Mouse (Mus musculus): Measurements from ENCODE around the gene Napb. TPM values are rescaled to one million over a fixed set of nuclear protein-coding genes. Genes with fewer than 3 reads are reported as not detected.
A peak's percentile ranks its signal among the peaks of the same experiment; 100 is the strongest.

The Napb gene
- polyA plus RNA-seq, 1 experiment from 2014 or later: 4.6 TPM

- WGBS: 89% methylated on average over 2 of the region's 2 CpGs
- no peaks in the 10 kb centered on the region for H3K27me3 ChIP-seq
- H3K9me3 ChIP-seq: no peaks in the 10 kb centered on the region
- H3K4me1 ChIP-seq: peaks cover 16% of the 10 kb centered on the region
- peaks cover 63% of the 10 kb centered on the region for H3K36me3 ChIP-seq
- no peak overlapping the region for H3K4me2 ChIP-seq (replicated peaks)
- no peak overlapping the region for H3K4me3 ChIP-seq
- H3K9ac ChIP-seq: no peak overlapping the region
- no peak for ATAC-seq (ENCODE audit: low FRiP score, low read depth)
- H3K27ac ChIP-seq: no peak overlapping the region
Measured at GRCm38 (mm10) chr2:148684972-148685371, 47.3 kb downstream of the Napb start.

GRCm38 (mm10) chr2:148683031-148683430, 49.2 kb downstream of the Napb start:
- no peak overlapping the region for H3K9ac ChIP-seq
- H3K27ac ChIP-seq: no peak overlapping the region
- no peak for ATAC-seq (ENCODE audit: low FRiP score, low read depth)
- WGBS: 94% methylated on average over 1 of the region's 1 CpGs
- no peak overlapping the region for H3K4me3 ChIP-seq
- H3K9me3 ChIP-seq: no peaks in the 10 kb centered on the region
- peaks cover 47% of the 10 kb centered on the region for H3K36me3 ChIP-seq
- no peaks in the 10 kb centered on the region for H3K27me3 ChIP-seq
- peaks cover 35% of the 10 kb centered on the region for H3K4me1 ChIP-seq
- no peak overlapping the region for H3K4me2 ChIP-seq (replicated peaks)

- peak overlapping the region; percentile 40; the same call in 1 of the 2 replicates for H3K27ac ChIP-seq
- 7% methylated on average over 17 of the region's 17 CpGs for whole genome bisulfite sequencing
- H3K9me3 ChIP-seq: no peaks in the 10 kb centered on the region
- H3K4me3 ChIP-seq: peak overlapping the region; percentile 80
- H3K4me2 ChIP-seq (replicated peaks): peak overlapping the region; percentile 95
- peaks cover 38% of the 10 kb centered on the region for H3K36me3 ChIP-seq
- H3K27me3 ChIP-seq: no peaks in the 10 kb centered on the region
- H3K4me1 ChIP-seq: peaks cover 45% of the 10 kb centered on the region
- peak overlapping the region; percentile 84 for H3K9ac ChIP-seq
- ATAC-seq (ENCODE audit: low FRiP score, low read depth): peak; percentile 52
Measured at GRCm38 (mm10) chr2:148681461-148681891, 50.8 kb downstream of the Napb start.

GRCm38 (mm10) chr2:148680775-148681291, 51.4 kb downstream of the Napb start, which contains the start of gene Gzf1:
Gzf1 (plus strand) TSS chr2:148681023.
- H3K9me3 ChIP-seq: no peaks in the 10 kb centered on the region
- peak within 1 kb of the TSS; percentile 84 for H3K9ac ChIP-seq
- peak within 1 kb of the TSS; percentile 80 for H3K4me3 ChIP-seq
- under 1% methylated on average over 38 of the region's 39 CpGs for WGBS
- no peaks in the 10 kb centered on the region for H3K27me3 ChIP-seq
- H3K4me1 ChIP-seq: peaks cover 45% of the 10 kb centered on the region
- peak within 1 kb of the TSS; percentile 95 for H3K4me2 ChIP-seq (replicated peaks)
- peak within 1 kb of the TSS; percentile 87 for H3K27ac ChIP-seq
- H3K36me3 ChIP-seq: peaks cover 38% of the 10 kb centered on the region
- ATAC-seq (ENCODE audit: low FRiP score, low read depth): peak; percentile 96

- 1% methylated on average over 9 of the region's 9 CpGs for WGBS
- peak; percentile 9; the same call in 1 of the 2 replicates for ATAC-seq (ENCODE audit: low FRiP score, low read depth)
- no peak overlapping the region for H3K9ac ChIP-seq
- H3K4me2 ChIP-seq (replicated peaks): peak overlapping the region; percentile 95
- H3K27ac ChIP-seq: peak overlapping the region; percentile 74
- peaks cover 36% of the 10 kb centered on the region for H3K36me3 ChIP-seq
- peak overlapping the region; percentile 15; the same call in 1 of the 2 replicates for H3K4me3 ChIP-seq
- H3K27me3 ChIP-seq: no peaks in the 10 kb centered on the region
- H3K9me3 ChIP-seq: no peaks in the 10 kb centered on the region
- peaks cover 46% of the 10 kb centered on the region for H3K4me1 ChIP-seq
Measured at GRCm38 (mm10) chr2:148679346-148679745, 52.9 kb downstream of the Napb start.

GRCm38 (mm10) chr2:148677801-148678200, 54.5 kb downstream of the Napb start:
- Histone ChIP-seq H3K4me2 (replicated peaks) (peak overlapping the region; percentile 61), H3K4me3 (peak overlapping the region; percentile 43), H3K27ac (peak overlapping the region; percentile 56; the same call in 1 of the 2 replicates), H3K9ac (peak overlapping the region; percentile 64), H3K4me1 (peaks cover 59% of the 10 kb centered on the region), H3K9me3 (no peaks in the 10 kb centered on the region), H3K27me3 (no peaks in the 10 kb centered on the region), H3K36me3 (peaks cover 22% of the 10 kb centered on the region)
- ATAC-seq (ENCODE audit: low FRiP score, low read depth): 0 out of 2 replicates have a peak, but pooled peaks have one; percentile 1
- 4% methylated on average over 26 of the region's 26 CpGs for WGBS

- H3K36me3 ChIP-seq: peaks cover 22% of the 10 kb centered on the region
- no peaks in the 10 kb centered on the region for H3K9me3 ChIP-seq
- 1% methylated on average over 57 of the region's 58 CpGs for WGBS
- H3K9ac ChIP-seq: peak within 1 kb of the TSS; percentile 89
- H3K4me2 ChIP-seq (replicated peaks): peak within 1 kb of the TSS; percentile 83
- peak within 1 kb of the TSS; percentile 84 for H3K4me3 ChIP-seq
- no peaks in the 10 kb centered on the region for H3K27me3 ChIP-seq
- ATAC-seq (ENCODE audit: low FRiP score, low read depth): peak; percentile 100
- peak within 1 kb of the TSS; percentile 77 for H3K27ac ChIP-seq
- peaks cover 19% of the 10 kb centered on the region for H3K4me1 ChIP-seq
Measured at GRCm38 (mm10) chr2:148672199-148673096, 59.8 kb downstream of the Napb start, which contains the start of gene Nxt1. Nxt1 (plus strand) TSS chr2:148672601.

- Histone ChIP-seq H3K27ac (no peak overlapping the region), H3K36me3 (no peaks in the 10 kb centered on the region), H3K9ac (no peak overlapping the region), H3K9me3 (no peaks in the 10 kb centered on the region), H3K4me3 (no peak overlapping the region), H3K27me3 (no peaks in the 10 kb centered on the region), H3K4me1 (no peaks in the 10 kb centered on the region), H3K4me2 (replicated peaks) (no peak overlapping the region)
- WGBS: 95% methylated on average over 1 of the region's 1 CpGs
- ATAC-seq (ENCODE audit: low FRiP score, low read depth): no peak
Measured at GRCm38 (mm10) chr2:148663458-148663857, 68.8 kb downstream of the Napb start.

- Histone ChIP-seq H3K4me3 (no peak overlapping the region), H3K9me3 (no peaks in the 10 kb centered on the region), H3K27ac (no peak overlapping the region), H3K4me2 (replicated peaks) (no peak overlapping the region), H3K27me3 (no peaks in the 10 kb centered on the region), H3K36me3 (no peaks in the 10 kb centered on the region), H3K9ac (no peak overlapping the region), H3K4me1 (no peaks in the 10 kb centered on the region)
- no peak for ATAC-seq (ENCODE audit: low FRiP score, low read depth)
- 4% methylated on average over 3 of the region's 3 CpGs for WGBS
Measured at GRCm38 (mm10) chr2:148654961-148655360, 77.3 kb downstream of the Napb start.

- H3K9me3 ChIP-seq: no peaks in the 10 kb centered on the region
- no peaks in the 10 kb centered on the region for H3K36me3 ChIP-seq
- H3K27ac ChIP-seq: no peak overlapping the region
- 46% methylated on average over 3 of the region's 3 CpGs for WGBS
- H3K4me3 ChIP-seq: no peak overlapping the region
- no peak for ATAC-seq (ENCODE audit: low FRiP score, low read depth)
- H3K9ac ChIP-seq: no peak overlapping the region
- H3K4me2 ChIP-seq (replicated peaks): no peak overlapping the region
- no peaks in the 10 kb centered on the region for H3K4me1 ChIP-seq
- H3K27me3 ChIP-seq: no peaks in the 10 kb centered on the region
Measured at GRCm38 (mm10) chr2:148650587-148651357, 81.5 kb downstream of the Napb start.

GRCm38 (mm10) chr2:148644421-148645000, 87.8 kb downstream of the Napb start:
- no peak overlapping the region for H3K4me2 ChIP-seq (replicated peaks)
- H3K4me1 ChIP-seq: no peaks in the 10 kb centered on the region
- H3K27ac ChIP-seq: no peak overlapping the region
- H3K27me3 ChIP-seq: no peaks in the 10 kb centered on the region
- no peak overlapping the region for H3K9ac ChIP-seq
- no peak overlapping the region for H3K4me3 ChIP-seq
- ATAC-seq (ENCODE audit: low FRiP score, low read depth): no peak
- H3K9me3 ChIP-seq: no peaks in the 10 kb centered on the region
- WGBS: 85% methylated on average over 6 of the region's 6 CpGs
- H3K36me3 ChIP-seq: no peaks in the 10 kb centered on the region

Data from limb, embryonic 13.5 days (tissue).